Mouse (Mus musculus): Measurements from ENCODE around the gene Mfsd4b3.

GRCm38 (mm10) chr10:39974982-39975381 lies 15.0 kb upstream of the Mfsd4b3 start:
- TF ChIP-seq TAL1 (IDR thresholded peaks at IDR 0.05; ENCODE audit: low read length) (no peak), GATA1 (IDR thresholded peaks at IDR 0.05; ENCODE audit: low read length) (no peak)
